Mouse (Mus musculus): ENCODE measurements around the gene Sbds.
A peak's percentile ranks its signal among the peaks of the same experiment; 100 is the strongest.

The Sbds gene

DNA sequence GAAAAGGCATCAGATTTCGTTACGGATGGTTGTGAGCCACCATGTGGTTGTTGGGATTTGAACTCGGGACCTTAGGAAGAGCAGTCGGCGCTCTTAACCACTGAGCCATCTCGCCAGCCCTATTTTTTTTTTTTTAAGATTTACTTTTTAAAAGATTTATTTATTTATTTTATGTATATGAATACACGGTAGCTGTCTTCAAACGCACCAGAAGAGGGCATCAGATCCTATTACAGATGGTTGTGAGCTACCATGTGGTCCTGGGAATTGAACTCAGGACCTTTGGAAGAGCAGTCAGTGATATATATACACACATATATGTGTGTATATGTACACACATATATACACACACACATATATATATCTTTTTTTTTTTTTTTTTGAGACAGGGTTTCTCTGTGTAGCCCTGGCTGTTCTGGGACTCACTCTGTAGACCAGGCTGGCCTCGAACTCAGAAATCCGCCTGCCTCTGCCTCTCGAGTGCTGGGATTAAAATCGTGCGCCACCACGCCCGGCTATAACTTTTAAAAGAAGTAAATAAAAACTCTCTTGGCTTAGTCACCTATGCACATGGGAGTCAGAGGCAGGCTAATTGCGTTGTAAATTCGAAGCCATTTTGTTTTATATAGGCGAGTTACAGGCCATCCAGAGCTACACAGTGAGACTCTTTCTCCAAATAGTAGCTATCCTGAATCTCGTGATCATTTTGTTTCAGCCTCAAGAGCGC is 632 bp upstream of the Sbds start:
- DNase-seq, result peak; percentile 20

DNA sequence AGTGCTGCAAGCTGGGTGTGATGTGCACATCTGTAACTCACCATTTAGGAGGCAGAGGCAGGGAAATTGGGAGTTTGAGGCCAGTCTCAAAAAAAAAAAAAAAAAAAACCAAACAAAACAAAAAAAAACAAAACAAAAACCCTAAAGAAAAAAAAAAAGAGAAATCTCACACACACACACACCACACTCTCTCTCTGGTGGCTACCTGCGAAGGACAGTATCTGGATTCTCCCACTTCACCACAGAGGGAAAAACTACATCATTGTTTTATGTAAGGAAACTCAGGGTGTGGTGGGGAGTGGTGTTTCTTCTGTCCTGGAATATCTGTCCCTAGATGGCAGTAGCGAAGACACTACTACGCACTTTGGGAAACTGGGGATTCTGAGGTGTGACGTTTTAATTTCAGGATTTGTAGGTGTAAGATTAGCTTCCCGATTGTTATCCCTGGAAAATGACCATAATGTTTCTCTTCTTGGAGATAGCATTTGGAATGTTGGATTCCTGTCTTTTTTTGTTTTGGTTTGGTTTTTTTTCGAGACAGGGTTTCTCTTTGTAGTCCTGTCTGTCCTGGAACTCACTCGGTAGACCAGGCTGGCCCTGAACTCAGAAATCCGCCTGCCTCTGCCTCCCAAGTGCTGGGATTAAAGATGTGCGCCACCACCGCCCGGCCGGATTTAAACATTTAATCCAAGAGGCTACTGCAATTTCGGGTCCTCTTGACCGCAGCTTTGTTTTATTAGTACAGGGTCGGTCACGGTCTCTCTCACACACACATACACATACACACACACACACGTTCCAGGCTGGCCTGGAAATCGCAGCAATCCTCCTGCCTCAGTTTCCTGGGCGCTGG is 940 bp downstream of the Sbds start:
- DNase-seq, result peak; percentile 37

DNA sequence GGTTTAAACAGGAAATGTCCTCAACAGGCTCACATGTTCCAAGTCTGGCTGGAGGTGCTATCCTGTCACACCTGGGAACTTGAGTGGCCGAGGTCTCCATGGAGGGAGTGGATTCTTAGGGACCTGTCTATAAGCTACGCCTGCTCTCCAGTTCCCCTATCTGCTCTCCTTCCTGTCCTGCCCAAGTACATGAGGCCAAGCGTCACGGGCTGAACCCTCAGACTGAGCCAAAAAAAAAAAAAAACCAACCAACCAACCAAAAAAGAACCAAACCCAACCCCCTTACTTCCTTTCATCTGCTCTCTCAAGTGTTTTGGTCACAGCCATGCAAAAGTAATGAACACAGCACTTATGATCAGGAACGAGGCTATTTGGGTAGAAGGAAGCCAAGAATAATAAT is 7.5 kb downstream of the Sbds start:
- DNase-seq, result no peak

DNA sequence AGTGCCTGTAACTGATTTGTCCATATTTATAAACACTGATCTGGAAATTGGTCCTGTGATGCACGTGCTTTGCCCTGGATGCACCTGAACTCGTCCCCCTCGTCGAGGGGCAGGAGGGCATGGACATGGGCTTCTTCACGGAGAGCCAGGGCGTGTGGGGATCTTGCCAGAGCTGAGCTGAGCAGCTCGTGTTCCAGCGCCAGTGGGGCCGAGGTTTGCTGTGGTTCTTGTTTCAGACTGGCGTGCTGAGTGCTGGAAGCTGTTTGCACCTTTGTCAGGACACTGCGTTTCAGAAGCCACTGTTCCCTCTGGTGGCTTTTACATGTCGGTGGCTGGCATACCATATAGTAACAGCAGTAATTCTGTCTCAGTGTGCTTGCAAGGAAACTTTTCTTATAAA is 13.9 kb downstream of the Sbds start:
- DNase-seq, result no peak

DNA sequence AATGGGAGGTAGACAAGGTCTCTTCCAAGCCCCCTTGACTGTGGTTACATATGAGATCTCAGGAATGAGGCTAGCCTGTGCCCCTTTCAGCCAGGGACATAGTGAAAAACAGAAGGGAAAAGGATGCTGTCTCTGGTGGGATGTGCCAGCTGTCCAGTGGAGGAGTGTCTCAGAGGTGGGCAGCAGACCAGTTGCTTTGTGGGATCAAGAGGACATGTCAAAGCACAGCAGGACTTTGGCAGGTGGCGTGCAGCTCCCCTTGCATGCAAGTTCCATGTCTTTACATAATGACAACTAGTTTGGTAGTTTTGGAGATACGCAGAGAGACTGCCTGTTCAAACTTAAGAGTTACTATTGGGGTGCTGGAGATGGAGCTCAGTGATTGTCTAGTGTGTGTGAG is 15.5 kb downstream of the Sbds start:
- no peak for DNase-seq

DNA sequence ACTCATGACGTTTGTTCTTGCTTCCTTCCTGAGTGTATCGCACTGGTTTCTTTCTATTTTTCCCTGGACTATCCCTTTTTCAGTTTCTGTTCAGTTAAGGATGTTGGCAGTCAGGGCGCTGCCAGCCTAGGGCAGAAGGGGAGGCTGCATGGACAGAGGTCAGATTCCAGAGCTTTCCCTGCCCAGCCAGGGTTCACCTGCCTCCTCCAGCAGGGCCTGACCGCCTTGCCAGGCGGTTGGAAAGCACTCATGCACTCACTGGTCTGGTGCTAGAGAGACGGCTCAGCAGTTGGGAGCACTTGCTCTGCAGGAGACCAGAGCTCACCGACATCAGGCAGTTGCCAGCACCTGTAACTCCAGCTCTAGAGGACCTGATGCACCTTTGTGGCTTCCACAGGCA is 16.1 kb downstream of the Sbds start:
- peak; percentile 58 for DNase-seq

DNA sequence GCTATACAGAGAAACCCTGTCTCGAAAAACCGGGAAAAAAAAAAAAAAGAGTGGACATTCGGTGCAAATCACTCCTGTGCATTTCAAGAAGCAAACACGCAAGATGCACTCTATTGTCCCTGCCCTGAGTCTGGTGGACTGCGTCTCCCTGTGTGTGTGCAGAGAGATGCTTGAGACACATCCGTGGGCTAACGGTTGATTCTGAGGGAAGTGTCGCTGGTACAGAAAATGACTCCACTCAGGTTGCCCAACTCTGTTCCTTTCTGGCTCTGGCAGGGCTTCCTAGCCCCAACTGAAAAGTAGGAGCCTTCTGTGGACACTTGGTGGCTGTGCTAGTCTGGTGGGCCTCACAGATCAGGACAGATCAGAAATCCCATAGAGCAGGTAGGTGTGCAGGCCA is 19.0 kb downstream of the Sbds start:
- no peak for DNase-seq

DNA sequence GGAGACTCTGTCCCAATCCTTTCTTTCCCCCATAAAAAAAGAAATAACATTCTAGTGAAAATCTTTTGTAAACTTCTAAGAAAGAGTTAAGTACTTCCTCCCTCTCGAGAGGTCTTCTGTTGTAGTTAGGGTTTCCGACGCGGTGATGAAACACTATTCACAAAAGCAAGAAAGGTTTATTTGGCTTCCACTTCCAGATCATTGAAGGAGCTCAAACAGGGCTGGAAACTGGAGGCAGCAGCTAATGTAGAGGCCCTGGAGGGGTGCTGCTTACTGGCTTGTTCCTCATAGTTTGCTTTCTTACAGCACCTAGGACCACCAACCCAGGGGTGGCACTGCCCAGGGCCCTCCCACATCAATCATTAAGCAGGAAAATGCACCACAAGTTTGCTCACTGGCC is 27.2 kb downstream of the Sbds start:
- DNase-seq, result no peak

DNA sequence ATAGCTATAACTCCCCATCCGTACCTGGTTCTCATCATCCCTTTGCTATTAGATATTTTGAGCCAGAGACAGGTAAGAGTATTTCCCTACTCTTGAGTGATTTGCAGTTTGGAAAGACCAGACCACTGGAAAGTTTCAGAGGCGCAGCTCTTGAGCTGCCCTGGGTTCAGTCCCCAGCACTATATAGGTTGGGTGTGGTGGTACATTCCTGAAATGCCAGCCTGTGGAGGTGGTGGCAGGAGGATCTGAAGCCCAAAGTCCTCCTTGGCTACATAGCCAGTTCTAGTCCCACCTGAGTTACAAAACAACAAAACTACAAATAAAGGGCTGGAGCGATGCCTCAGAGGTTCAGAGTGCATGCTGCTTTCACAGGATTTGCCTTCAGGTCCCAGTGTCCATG is 28.5 kb downstream of the Sbds start:
- no peak for DNase-seq

DNA sequence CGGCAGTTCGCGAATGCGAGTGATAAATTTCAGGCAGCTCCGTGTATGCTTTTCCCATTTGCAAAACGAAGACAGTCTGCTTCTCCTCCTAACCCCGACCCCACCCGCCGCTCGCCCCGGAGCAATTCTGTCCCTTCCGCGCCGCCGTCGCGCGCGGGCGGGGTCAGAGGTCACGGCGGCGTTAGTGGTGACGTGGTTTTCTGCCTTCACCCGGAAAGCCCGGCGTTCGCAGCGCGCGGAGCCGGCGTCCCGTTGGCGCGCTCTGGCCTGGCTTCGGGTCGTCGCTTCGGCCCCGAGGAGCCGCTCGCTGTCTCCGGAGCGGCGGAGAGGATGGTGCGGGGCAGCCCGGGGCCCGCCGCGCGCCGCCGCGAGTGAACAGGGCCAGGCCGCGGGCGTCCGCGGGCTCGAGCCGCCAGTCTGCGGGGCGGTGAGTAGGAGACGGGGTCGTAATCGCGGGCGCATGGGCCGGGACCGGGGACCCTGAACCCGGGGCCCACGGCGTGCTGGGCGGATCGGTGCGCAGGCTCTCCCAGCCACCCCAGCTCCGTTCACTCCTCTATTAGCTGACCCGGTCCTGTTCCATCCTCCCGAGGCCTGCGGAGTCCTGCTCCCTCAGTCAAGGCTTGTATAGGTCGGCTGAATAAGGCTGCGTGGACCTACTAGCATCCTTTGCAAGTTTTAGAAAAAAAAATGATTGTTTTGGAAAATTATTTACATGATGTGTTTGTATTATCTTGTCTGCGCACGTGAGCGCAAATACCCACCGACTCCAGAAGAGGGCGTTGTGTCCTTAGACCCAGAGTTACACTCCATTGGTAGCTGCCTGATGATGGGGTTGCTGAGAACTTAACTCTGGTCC is 33.0 kb downstream of the Sbds start:
- DNase-seq, result peak; percentile 96

DNA sequence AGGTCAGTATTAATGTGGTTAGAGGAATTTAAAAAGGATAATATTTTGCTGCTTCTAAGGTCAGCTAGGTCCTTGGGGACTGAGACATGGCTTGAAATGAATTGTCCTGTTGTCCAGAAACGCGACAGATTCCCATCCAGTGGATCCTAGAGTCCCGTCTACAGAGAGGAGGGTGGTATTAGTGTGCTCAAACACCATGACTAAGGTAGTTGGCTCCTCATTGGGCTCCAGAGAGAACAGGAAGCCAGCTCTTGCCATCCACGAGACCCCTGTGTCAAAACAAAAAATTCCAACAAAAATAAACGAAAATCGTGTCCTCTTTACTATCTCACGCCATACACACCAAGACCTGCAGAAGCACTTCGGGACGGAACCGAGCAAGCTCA is 33.6 kb downstream of the Sbds start:
- no peak for DNase-seq

DNA sequence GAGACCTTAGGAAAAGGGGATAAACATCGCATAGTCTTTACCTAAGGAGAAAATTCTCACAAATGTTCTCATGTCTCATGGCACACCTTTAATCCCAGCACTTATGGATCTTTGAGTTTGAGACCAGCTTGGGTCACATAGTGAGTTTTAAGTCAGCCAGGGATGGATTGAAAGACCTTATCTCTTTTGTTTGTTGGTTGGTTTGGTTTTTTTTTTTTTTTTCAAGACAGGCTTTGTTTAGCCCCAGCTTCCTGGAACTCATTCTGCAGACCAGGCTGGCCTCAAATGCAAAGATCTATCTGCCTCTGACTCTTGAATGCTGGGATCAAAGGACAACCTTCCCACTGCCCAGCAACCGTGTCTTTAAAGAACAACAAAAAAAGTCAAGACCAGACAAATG is 34.0 kb downstream of the Sbds start:
- DNase-seq, result peak; percentile 23

DNA sequence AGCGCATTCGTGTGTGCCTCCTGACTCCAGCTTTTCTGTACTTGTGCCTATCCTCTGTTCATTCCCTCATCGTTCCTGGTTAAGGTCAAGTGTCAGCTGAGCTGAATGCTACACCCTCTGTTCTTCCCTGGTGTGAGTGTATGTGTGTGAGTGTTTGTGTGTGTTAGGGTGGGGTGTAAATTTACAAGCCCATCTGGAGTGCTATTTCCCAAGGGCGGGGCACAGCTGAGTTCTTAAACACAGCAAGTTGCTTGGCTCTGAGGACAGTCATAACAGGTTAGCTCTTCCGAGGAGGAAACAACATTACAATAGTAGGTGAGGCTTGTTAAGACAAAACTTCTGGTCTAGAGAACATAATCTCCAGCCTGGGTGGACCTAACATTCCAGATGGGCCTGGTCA is 37.0 kb downstream of the Sbds start:
- DNase-seq, result no peak

DNA sequence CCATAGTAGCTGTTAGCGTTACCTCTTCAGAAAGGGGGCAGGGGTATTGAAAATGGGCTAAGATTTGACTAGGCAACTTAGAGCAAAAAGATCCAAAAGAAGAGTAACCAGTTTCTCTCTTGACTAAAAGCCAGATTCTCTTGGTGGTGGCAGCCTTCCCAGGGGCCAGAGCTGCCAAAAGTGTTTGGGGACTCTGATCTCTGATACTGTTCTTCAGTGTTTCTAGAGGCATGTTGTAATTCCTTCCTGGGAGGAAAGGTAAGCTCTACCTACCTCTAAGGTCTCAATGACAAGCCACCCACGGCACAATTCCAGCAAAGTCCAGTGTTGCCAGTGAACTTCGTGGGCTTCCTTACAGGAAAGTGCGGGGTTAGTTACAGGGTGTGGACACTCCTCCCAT is 37.9 kb downstream of the Sbds start:
- no peak for DNase-seq

DNA sequence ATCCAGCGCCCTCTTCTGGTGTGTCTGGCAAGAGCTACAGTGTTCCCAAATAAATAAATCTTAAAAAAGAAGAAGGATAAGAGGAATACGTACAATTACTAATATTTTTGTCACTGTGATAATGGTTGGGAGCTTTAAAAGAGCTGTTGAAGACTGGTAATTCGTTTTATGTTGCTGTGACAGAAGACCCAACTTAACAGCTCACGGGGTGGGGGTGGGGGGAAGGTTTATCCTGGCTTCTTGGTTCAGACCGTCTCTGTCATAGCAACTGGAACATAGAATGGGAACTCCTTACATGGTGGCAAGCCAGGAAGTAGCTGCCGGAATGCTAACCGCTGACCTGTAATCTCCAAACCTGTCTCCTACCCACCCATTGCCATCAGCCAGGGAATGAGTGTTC is 38.5 kb downstream of the Sbds start, which contains the start of gene Tmem248:
Tmem248 (plus strand) TSS at position 301 of the 400 bp plus-strand sequence.
- no peak for DNase-seq

DNA sequence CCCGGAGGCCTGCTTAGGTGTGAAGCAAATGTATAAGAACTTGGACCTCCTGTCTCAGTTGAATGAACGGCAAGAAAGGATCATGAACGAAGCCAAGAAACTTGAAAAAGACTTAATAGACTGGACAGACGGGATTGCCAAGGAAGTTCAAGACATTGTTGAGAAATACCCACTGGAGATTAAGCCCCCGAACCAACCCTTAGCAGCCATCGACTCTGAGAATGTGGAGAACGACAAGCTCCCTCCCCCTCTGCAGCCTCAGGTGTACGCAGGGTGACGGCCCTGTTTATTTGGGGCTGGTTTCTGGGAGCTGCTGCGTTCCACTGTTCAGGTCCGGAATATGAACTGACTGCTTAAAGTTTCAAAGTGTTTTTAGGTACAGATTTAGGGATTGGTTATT is 42.4 kb downstream of the Sbds start:
- no peak for DNase-seq

DNA sequence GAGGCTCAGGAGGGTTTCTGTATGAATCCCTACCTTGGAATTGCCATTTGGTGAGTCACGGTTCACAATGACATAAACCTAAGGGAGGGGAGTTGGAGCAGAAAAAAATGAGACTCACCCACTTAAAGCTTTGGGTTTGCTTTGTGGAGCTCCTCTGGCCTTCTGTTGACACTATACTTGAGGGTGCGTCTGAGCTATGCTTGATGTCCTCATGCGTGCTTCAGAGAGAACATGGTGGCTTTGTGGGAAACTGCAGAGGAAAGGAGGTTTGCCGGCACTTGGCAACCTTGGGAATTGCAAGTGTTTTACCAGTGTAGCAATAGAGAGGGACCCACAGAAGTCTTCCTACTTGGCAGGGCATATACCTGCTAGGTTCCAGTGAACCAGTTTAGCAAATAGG is 48.0 kb downstream of the Sbds start:
- no peak for DNase-seq

DNA sequence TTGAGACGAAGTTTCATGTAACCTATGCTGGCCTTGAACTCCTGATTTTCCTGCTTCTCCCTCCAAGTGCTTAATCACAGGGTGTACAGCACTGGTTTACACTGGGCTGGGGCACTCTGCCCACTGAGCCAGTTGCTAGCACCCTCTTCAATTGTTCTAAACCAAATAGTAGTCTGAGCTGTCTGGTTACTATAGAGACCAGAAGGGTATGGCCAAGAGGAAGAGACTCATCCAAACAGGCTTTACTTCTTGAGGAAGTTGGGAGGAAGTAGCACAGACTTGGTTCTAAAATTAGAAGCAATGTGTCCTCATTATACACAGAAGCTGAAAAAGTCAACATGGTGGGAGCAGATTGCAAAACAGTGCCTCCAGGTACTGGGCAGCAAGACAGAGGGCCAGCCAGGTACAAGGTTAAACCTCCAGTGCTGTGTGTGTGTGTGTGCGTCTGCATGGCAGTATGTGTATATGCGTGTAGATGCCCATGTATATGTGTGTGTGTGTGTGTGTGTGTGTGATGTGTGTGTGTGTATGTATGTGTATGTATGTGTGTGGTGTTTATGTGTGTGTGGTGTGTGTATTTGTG is 49.8 kb downstream of the Sbds start:
- DNase-seq, result no peak

DNA sequence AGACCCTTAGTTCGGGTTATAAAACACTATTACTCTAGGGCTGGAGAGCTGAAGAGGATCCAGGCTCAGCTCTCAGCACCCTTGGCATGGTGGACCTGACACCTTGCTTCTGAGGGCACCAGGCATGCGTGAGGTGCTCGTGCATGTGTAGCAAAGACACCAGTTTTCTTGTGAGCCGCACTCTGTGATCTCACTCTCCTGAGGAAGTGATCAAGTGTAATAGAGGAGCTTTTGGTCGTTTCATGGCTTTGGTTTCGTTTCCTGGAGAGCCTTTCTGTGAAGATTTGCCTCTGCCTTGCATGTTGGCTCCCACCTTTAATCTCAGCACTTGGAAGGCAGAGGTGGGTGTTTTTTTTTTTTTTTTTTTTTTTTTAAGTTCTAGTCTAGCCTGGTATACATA is 50.8 kb downstream of the Sbds start:
- no peak for DNase-seq

DNA sequence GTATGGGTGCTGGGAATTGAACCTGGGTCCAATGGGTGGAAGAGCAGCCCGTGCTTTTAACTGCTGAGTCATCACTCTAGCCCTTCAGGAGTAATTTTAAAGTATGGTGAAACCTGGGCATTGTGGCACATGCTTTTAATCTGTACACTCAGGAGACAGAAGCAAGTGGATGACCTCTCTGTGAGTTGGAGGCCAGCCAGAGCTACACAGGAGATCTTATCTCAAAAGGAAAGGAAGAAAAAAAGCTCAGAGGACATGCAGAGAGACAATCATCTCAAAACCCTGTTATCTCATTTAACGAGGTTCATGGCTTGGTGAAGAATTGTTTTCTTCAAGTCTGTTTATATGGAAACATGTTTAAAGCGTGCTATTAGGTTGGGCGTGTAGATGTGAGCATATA is 51.4 kb downstream of the Sbds start:
- no peak for DNase-seq

DNA sequence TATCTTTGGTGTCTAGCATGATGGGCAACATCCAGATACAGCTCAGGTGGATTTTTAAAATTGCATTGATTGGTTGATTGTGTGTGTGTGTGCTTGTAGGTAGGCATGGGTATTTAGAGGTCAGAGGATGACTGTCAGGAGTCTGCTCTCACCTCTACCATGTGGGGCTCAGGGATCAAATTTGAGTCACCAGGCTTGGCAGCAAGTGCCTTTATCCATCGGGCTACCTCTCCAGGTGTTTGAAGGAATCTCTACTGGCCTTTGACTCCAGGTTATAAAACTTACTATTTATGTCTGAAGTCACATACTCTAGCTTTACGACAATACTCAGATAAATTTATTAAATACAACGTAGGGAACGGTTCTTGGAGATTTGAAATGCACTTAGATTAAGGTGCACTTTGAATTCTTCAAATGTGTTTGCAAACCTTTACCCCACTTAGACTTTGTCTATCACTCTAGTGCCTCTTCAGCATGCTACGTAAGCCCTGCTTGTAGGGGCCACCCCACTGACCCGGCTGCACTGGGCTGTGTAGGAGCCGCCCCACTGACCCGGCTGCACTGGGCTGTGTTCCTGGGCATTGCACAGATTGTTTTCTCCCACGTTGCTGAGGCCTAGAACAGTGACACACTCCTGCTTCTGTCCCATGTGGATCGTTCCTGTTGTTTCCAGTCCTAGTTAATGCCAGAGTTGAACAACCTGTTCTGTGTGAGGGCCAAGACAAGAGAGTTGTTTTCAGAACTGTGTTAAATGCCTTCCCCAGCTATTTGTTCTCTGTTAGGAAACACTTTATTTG is 54.9 kb downstream of the Sbds start:
- peak; percentile 63 for DNase-seq

DNA sequence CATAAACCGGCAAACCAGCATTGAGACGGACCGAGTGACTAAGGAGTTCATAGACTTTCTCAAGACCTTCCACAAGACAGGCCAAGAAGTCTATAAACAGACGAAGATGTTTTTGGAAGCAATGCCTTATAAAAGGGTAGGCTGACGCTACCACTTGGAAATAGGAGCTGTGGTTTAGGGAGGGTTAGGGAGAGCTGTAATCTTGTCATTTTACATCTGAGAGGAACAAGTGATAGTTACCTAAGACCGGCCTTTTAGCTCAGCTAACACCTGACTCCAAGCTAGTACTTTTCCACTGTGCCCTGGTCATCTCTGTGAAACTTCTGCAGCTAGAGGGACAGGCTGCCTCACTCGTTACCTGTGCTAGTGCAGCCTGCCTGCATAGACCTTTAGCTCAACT is 57.3 kb downstream of the Sbds start:
- DNase-seq, result no peak
